Mouse (Mus musculus): ENCODE results near the gene Eomes.

Gene Eomes

GRCm38 (mm10) chr9:118520011-118520410 lies 42.0 kb downstream of the Eomes start:
- no peak for DNase-seq

GRCm38 (mm10) chr9:118520858-118521257 lies 42.8 kb downstream of the Eomes start:
- no peak for DNase-seq

GRCm38 (mm10) chr9:118521659-118522058 lies 43.6 kb downstream of the Eomes start:
- no peak for DNase-seq

GRCm38 (mm10) chr9:118523738-118524137 lies 45.7 kb downstream of the Eomes start:
- no peak for DNase-seq

- no peak for DNase-seq
Observed at GRCm38 (mm10) chr9:118527056-118527455, 49.0 kb downstream of the Eomes start.

GRCm38 (mm10) chr9:118529783-118530182 lies 51.8 kb downstream of the Eomes start:
- no peak for DNase-seq

GRCm38 (mm10) chr9:118530679-118531078 lies 52.7 kb downstream of the Eomes start:
- DNase-seq = no peak

GRCm38 (mm10) chr9:118532516-118533205 lies 54.6 kb downstream of the Eomes start:
- DNase-seq = no peak

All from spleen, adult 18-20 months (tissue).